Mouse (Mus musculus) intestine, postnatal 0 days (tissue): Measurements from ENCODE around the gene Ncs1. TPM values are rescaled to one million over a fixed set of nuclear protein-coding genes. Genes with fewer than 3 reads are reported as not detected.
A peak's percentile ranks its signal among the peaks of the same experiment; 100 is the strongest.

Experiments
- ATAC-seq: fragments of 200-750 bp; cut with Nextera tagmentation; 2 replicates; pipeline ENCODE4 v1.8.0; 2017; ENCODE audit warnings: mild to moderate bottlenecking, moderate TSS enrichment, moderate library complexity
- H3K27ac ChIP-seq: fragments of 300-500 bp; sonication (generic); 2 replicates; pipeline ENCODE4 v1.5.1; 2014; ENCODE audit warnings: mild to moderate bottlenecking, low read depth, low read length, moderate library complexity
- H3K27me3 ChIP-seq: fragments of 300-500 bp; sonication (generic); replicated peaks from 2 replicates; pipeline ENCODE4 v1.6.1; 2014; ENCODE audit warnings: low read length, mixed read lengths; ENCODE audit not compliant: control insufficient read depth, insufficient read depth
- H3K36me3 ChIP-seq: fragments of 300-500 bp; sonication (generic); 2 replicates; pipeline ENCODE4 v1.6.1; 2014; ENCODE audit warnings: mild to moderate bottlenecking, moderate library complexity; ENCODE audit not compliant: control insufficient read depth, insufficient read depth
- H3K4me1 ChIP-seq: fragments of 300-500 bp; sonication (generic); replicated peaks from 2 replicates; pipeline ENCODE4 v1.6.1; 2014; ENCODE audit warnings: antibody characterized with exemption, low read length, mixed read lengths; ENCODE audit not compliant: control insufficient read depth, insufficient read depth
- H3K4me2 ChIP-seq: fragments of 300-500 bp; sonication (generic); replicated peaks from 2 replicates; pipeline ENCODE4 v1.6.1; 2014; ENCODE audit warnings: low read depth, mild to moderate bottlenecking, moderate library complexity
- H3K4me3 ChIP-seq: fragments of 300-500 bp; sonication (generic); 2 replicates; pipeline ENCODE4 v1.5.1; 2014; ENCODE audit warnings: low read depth, low read length
- H3K9ac ChIP-seq: fragments of 300-500 bp; sonication (generic); 2 replicates; pipeline ENCODE4 v1.6.1; 2014; ENCODE audit warnings: mild to moderate bottlenecking, low read depth, low read length
- H3K9me3 ChIP-seq: fragments of 300-500 bp; sonication (generic); 2 replicates; pipeline ENCODE4 v1.6.1; 2016; ENCODE audit warnings: mixed run types; ENCODE audit not compliant: control insufficient read depth
- CTCF ChIP-seq: sonication (generic); IDR thresholded peaks from 2 replicates; pipeline ENCODE4 v1.5.1; 2016; ENCODE audit warnings: low read depth, mild to moderate bottlenecking, control low read depth, antibody characterized with exemption, moderate library complexity
- WGBS: fragments of 180-500 bp; shearing (Covaris S2); extraction: QIAGEN DNeasy Blood & Tissue Kit; methylation state at CpG from one replicate; pipeline ENCODE4 v1.1.7; 2014; 5-methylcytosine and 5-hydroxymethylcytosine counted together
- polyA plus RNA-seq: library from polyadenylated mRNA; unstranded; fragments of >200 nt; fragmentation: Nextera tagmentation; extraction: Ambion mirVana; gene quantifications from 2 replicates; pipeline ENCODE4 v1.2.1, GENCODE M21; 2015

The Ncs1 gene
- polyA plus RNA-seq, 1 experiment from 2014 or later, result 8.4 TPM

DNA sequence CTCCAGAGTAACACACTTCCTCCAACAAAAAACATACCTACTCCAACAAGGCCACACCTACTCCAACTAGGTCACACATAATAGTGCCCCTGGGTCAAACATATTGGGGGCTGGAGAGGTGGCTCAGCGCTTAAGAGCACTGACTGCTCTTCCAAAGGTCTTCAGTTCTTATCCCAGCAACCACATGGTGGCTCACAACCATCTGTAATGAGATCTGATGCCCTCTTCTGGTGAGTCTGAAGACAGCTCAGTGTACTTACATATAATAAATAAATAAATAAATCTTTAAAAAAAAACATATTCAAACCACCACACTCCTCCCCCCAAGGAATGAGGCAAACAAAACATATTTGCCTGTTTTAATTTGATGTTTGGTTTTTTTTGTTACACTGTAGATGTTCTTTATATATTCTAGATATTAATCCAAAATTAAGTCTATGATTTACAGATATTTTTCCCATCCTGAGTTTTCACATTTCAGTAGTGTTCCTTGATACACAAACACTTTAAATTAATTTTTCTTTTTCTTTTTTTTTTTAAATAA is 16.8 kb upstream of the Ncs1 start:
- H3K9ac ChIP-seq, result no peak overlapping the region
- no peaks in the 10 kb centered on the region for H3K4me1 ChIP-seq
- TF ChIP-seq CTCF, result peak; percentile 48
- H3K4me2 ChIP-seq, result no peak overlapping the region
- H3K27me3 ChIP-seq, result no peaks in the 10 kb centered on the region
- 53% methylated on average over 1 of the region's 1 CpGs for whole genome bisulfite sequencing
- H3K9me3 ChIP-seq, result no peaks in the 10 kb centered on the region
- no peak overlapping the region for H3K27ac ChIP-seq
- H3K36me3 ChIP-seq, result no peaks in the 10 kb centered on the region
- H3K4me3 ChIP-seq, result no peak overlapping the region
- no peak for ATAC-seq

DNA sequence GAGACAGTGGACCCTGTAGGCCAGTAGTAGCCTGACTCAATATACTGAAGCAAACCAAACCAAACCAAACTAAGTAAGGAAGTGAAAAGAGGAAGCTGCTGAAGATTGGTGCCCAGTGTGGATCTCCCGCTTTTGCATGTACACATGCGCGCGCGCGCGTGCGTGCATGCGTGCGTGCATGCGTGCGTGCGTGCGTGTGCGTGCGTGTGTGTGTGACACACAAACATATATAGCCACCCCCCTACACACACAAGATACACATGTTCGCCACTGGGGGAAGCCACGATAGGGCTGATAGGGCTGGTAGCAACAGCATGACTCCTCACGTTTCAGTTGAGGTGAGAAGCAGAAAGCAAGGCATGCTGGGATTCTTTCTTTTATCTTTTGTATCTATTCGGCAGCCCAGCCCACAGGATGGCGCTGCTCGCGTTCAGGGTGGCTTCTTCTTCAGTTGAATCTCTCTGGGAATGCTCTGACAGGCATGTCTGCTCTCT is 6.4 kb upstream of the Ncs1 start:
- Histone ChIP-seq H3K4me3 (no peak overlapping the region), H3K4me1 (no peaks in the 10 kb centered on the region), H3K4me2 (peak overlapping the region; percentile 33), H3K36me3 (no peaks in the 10 kb centered on the region), H3K9me3 (no peaks in the 10 kb centered on the region), H3K27me3 (peaks cover 1% of the 10 kb centered on the region; the same call in 1 of the 2 replicates), H3K9ac (no peak overlapping the region), H3K27ac (no peak overlapping the region)
- WGBS, result 38% methylated on average over 23 of the region's 23 CpGs
- peak; percentile 65 for ATAC-seq
- TF ChIP-seq CTCF, result peak; percentile 71

DNA sequence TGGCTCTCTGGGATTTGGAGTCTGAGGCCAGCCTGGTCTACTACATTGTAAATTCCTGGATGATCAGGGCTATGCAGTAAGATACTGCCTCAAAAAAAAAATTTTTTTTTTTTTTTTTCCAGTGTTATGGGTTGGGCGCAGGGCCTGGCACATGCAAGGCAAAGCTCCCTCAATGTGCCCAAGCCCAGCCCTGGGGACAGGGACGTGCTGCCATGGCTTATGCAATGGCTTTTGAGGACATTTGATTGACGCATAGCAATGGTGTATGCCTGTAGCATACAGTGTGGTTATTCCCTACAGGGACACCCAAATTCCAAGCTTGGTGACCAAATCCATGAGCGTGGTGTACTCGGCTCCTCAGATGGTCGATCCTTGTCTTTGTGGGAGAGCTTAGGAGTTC is 5.8 kb upstream of the Ncs1 start:
- H3K9me3 ChIP-seq, result no peaks in the 10 kb centered on the region
- no peak overlapping the region for H3K4me3 ChIP-seq
- H3K4me1 ChIP-seq, result no peaks in the 10 kb centered on the region
- peaks cover 4% of the 10 kb centered on the region; the same call in 1 of the 2 replicates for H3K27me3 ChIP-seq
- 76% methylated on average over 6 of the region's 6 CpGs for WGBS
- H3K36me3 ChIP-seq, result no peaks in the 10 kb centered on the region
- H3K27ac ChIP-seq, result no peak overlapping the region
- no peak for TF ChIP-seq CTCF
- no peak for ATAC-seq
- H3K4me2 ChIP-seq, result peak overlapping the region; percentile 33
- H3K9ac ChIP-seq, result no peak overlapping the region

DNA sequence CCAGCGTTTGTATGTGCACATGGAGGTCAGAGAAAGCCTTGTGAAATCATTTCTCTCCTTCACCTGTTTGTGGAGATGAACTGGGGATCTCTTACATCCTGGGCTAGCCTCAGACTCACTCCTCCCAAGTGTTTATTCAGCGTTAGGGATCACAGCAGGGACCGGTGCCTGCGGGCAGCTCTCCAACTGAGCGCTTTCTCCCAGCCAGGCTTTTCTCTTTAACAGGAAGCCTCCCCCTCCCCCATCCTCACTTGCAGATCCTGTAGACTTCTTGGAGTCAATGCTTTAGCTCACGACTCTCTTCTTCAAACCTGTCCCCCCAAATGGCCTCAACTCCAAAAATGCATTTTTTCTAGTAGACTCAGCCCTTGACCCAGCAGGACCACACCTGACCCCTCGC is 4.0 kb upstream of the Ncs1 start:
- Histone ChIP-seq H3K27ac (no peak overlapping the region), H3K4me2 (no peak overlapping the region), H3K27me3 (peaks cover 4% of the 10 kb centered on the region; the same call in 1 of the 2 replicates), H3K4me3 (no peak overlapping the region), H3K36me3 (no peaks in the 10 kb centered on the region), H3K4me1 (peaks cover 2% of the 10 kb centered on the region; the same call in 1 of the 2 replicates), H3K9ac (no peak overlapping the region), H3K9me3 (no peaks in the 10 kb centered on the region)
- 17% methylated on average over 7 of the region's 7 CpGs for WGBS
- no peak for TF ChIP-seq CTCF
- no peak for ATAC-seq

DNA sequence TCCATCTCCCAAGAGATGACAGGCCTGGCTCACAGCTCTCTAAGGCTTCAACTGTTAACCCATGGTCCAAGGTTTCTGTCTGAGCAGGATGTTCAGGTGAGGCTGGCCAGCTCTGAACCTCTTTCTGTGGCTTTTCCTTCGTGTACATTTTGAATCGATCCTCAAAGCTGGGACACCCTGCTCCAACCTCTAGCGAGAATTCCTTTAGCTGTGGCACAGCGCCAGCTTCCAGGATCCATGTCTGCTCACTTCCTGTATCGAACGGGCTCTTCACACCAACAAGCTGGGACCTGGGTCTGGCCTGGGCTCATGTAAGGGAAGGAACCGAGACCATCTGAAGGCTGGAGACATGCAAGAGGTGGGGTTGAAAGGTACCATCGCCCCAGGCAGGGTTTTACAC is 1.4 kb upstream of the Ncs1 start:
- H3K4me3 ChIP-seq, result no peak overlapping the region
- no peaks in the 10 kb centered on the region for H3K9me3 ChIP-seq
- H3K36me3 ChIP-seq, result no peaks in the 10 kb centered on the region; the same call in 1 of the 2 replicates
- TF ChIP-seq CTCF, result no peak
- peaks cover 4% of the 10 kb centered on the region; the same call in 1 of the 2 replicates for H3K27me3 ChIP-seq
- 58% methylated on average over 8 of the region's 8 CpGs for WGBS
- H3K9ac ChIP-seq, result no peak overlapping the region
- peaks cover 4% of the 10 kb centered on the region; the same call in 1 of the 2 replicates for H3K4me1 ChIP-seq
- no peak overlapping the region for H3K4me2 ChIP-seq
- no peak for ATAC-seq
- H3K27ac ChIP-seq, result no peak overlapping the region

DNA sequence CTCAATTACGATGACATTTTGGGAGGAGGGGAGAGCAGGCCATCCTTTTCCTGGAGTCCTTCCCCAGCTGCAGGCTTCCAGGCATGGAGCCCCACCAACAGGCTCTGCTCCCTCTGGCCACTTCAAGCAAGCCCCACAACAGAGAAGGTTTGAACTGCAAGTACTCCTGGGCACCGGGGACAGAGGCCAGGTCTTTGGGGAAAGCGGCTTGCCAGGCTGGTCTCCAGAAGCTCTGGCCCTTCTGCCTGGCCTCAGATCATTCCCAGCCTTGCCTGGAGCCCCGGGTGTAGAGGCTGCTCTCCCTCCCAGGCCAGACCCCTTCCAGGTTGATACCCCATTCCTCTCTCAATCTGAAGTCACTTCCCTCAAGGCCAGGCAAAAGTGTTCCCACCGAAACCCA is 572 bp upstream of the Ncs1 start:
- Histone ChIP-seq H3K9ac (no peak overlapping the region; the same call in 1 of the 2 replicates), H3K4me1 (peaks cover 4% of the 10 kb centered on the region; the same call in 1 of the 2 replicates), H3K4me3 (peak overlapping the region; percentile 70), H3K36me3 (no peaks in the 10 kb centered on the region; the same call in 1 of the 2 replicates), H3K27ac (no peak overlapping the region), H3K9me3 (no peaks in the 10 kb centered on the region), H3K27me3 (peaks cover 4% of the 10 kb centered on the region; the same call in 1 of the 2 replicates), H3K4me2 (peak overlapping the region; percentile 99)
- WGBS, result 28% methylated on average over 5 of the region's 5 CpGs
- TF ChIP-seq CTCF, result no peak
- ATAC-seq, result no peak
